Mouse (Mus musculus) liver, adult 2 months (tissue): Measurements from ENCODE around the gene Tsku.

Experiments used
- CTCF ChIP-seq: fragments of 200-500 bp; IDR thresholded peaks from 2 replicates; pipeline ENCODE4 v1.5.1; 2011; ENCODE audit warnings: low read depth, low read length, control low read depth
- POLR2A ChIP-seq: fragments of 200-500 bp; IDR thresholded peaks from 2 replicates; pipeline ENCODE4 v1.6.1; 2011; ENCODE audit warnings: low read length, control low read depth; ENCODE audit not compliant: insufficient read depth; ENCODE audit errors: extremely low read depth

GRCm38 (mm10) chr7:98333987-98334386 lies 27.1 kb downstream of the Tsku start:
- TF ChIP-seq CTCF: no peak
- TF ChIP-seq POLR2A: no peak
